Mouse (Mus musculus): ENCODE measurements around the gene 9530068E07Rik. TPM values are rescaled to one million over a fixed set of nuclear protein-coding genes. Genes with fewer than 3 reads are reported as not detected.

The 9530068E07Rik gene
- polyA plus RNA-seq, 1 experiment: 49.6 TPM

GRCm38 (mm10) chr11:52397385-52397987, 1.3 kb downstream of the 9530068E07Rik start:
- WGBS: 78% methylated on average over 4 of the region's 4 CpGs
- Histone ChIP-seq H3K36me3 (ENCODE audit: control insufficient read depth, insufficient read depth, low read length) (no peaks in the 10 kb centered on the region), H3K27me3 (ENCODE audit: control insufficient read depth, insufficient read depth, low read length) (no peaks in the 10 kb centered on the region), H3K4me3 (ENCODE audit: extremely low read depth, insufficient read depth, insufficient read length) (peak overlapping the region; percentile 94; the same call in 1 of the 2 replicates), H3K4me1 (ENCODE audit: control insufficient read depth, insufficient read depth, insufficient read length) (peaks cover 3% of the 10 kb centered on the region; the same call in 1 of the 2 replicates), H3K27ac (ENCODE audit: insufficient read depth, low read length) (no peak overlapping the region)
- no peak for TF ChIP-seq CTCF (IDR thresholded peaks at IDR 0.05; ENCODE audit: extremely low read depth, insufficient read depth, insufficient read length, insufficient replicate concordance)
- no peak for TF ChIP-seq POLR2A (IDR thresholded peaks at IDR 0.05; ENCODE audit: low read depth, low read length)
- peak in 1 of 2 experiments; percentile 33 for DNase-seq (ENCODE audit: low read depth in 1 of 2, low spot score in 2 of 2)

- TF ChIP-seq CTCF (IDR thresholded peaks at IDR 0.05; ENCODE audit: extremely low read depth, insufficient read depth, insufficient read length, insufficient replicate concordance): no peak
- no peak for TF ChIP-seq POLR2A (IDR thresholded peaks at IDR 0.05; ENCODE audit: low read depth, low read length)
- H3K36me3 ChIP-seq (ENCODE audit: control insufficient read depth, insufficient read depth, low read length): peaks cover 20% of the 10 kb centered on the region
- H3K4me3 ChIP-seq (ENCODE audit: extremely low read depth, insufficient read depth, insufficient read length): no peak overlapping the region
- no peak overlapping the region for H3K27ac ChIP-seq (ENCODE audit: insufficient read depth, low read length)
- peaks cover 3% of the 10 kb centered on the region; the same call in 1 of the 2 replicates for H3K4me1 ChIP-seq (ENCODE audit: control insufficient read depth, insufficient read depth, insufficient read length)
- no peaks in the 10 kb centered on the region for H3K27me3 ChIP-seq (ENCODE audit: control insufficient read depth, insufficient read depth, low read length)
- 84% methylated on average over 2 of the region's 2 CpGs for WGBS
- no peak for DNase-seq (ENCODE audit: low read depth in 1 of 2, low spot score in 2 of 2)
Measured at GRCm38 (mm10) chr11:52401476-52401875, 5.2 kb downstream of the 9530068E07Rik start.

- Histone ChIP-seq H3K27me3 (ENCODE audit: control insufficient read depth, insufficient read depth, low read length) (no peaks in the 10 kb centered on the region), H3K4me1 (ENCODE audit: control insufficient read depth, insufficient read depth, insufficient read length) (no peaks in the 10 kb centered on the region; the same call in 1 of the 2 replicates), H3K4me3 (ENCODE audit: extremely low read depth, insufficient read depth, insufficient read length) (no peak overlapping the region), H3K36me3 (ENCODE audit: control insufficient read depth, insufficient read depth, low read length) (peaks cover 25% of the 10 kb centered on the region), H3K27ac (ENCODE audit: insufficient read depth, low read length) (no peak overlapping the region)
- no peak for DNase-seq (ENCODE audit: low read depth in 1 of 2, low spot score in 2 of 2)
- TF ChIP-seq POLR2A (IDR thresholded peaks at IDR 0.05; ENCODE audit: low read depth, low read length) (no peak), CTCF (IDR thresholded peaks at IDR 0.05; ENCODE audit: extremely low read depth, insufficient read depth, insufficient read length, insufficient replicate concordance) (no peak)
- WGBS: 78% methylated on average over 1 of the region's 1 CpGs
Measured at GRCm38 (mm10) chr11:52402566-52402965, 6.3 kb downstream of the 9530068E07Rik start.

GRCm38 (mm10) chr11:52404209-52404608, 8.0 kb downstream of the 9530068E07Rik start:
- TF ChIP-seq CTCF (IDR thresholded peaks at IDR 0.05; ENCODE audit: extremely low read depth, insufficient read depth, insufficient read length, insufficient replicate concordance): no peak
- no peak for TF ChIP-seq POLR2A (IDR thresholded peaks at IDR 0.05; ENCODE audit: low read depth, low read length)
- Histone ChIP-seq H3K27ac (ENCODE audit: insufficient read depth, low read length) (no peak overlapping the region), H3K4me1 (ENCODE audit: control insufficient read depth, insufficient read depth, insufficient read length) (no peaks in the 10 kb centered on the region), H3K4me3 (ENCODE audit: extremely low read depth, insufficient read depth, insufficient read length) (no peak overlapping the region), H3K27me3 (ENCODE audit: control insufficient read depth, insufficient read depth, low read length) (no peaks in the 10 kb centered on the region), H3K36me3 (ENCODE audit: control insufficient read depth, insufficient read depth, low read length) (peaks cover 33% of the 10 kb centered on the region)
- no peak for DNase-seq (ENCODE audit: low read depth in 1 of 2, low spot score in 2 of 2)
- WGBS: 92% methylated on average over 5 of the region's 5 CpGs

GRCm38 (mm10) chr11:52405196-52405688, 9.0 kb downstream of the 9530068E07Rik start:
- DNase-seq (ENCODE audit: low read depth in 1 of 2, low spot score in 2 of 2): no peak
- no peak for TF ChIP-seq CTCF (IDR thresholded peaks at IDR 0.05; ENCODE audit: extremely low read depth, insufficient read depth, insufficient read length, insufficient replicate concordance)
- no peak for TF ChIP-seq POLR2A (IDR thresholded peaks at IDR 0.05; ENCODE audit: low read depth, low read length)
- Histone ChIP-seq H3K4me1 (ENCODE audit: control insufficient read depth, insufficient read depth, insufficient read length) (no peaks in the 10 kb centered on the region), H3K4me3 (ENCODE audit: extremely low read depth, insufficient read depth, insufficient read length) (no peak overlapping the region), H3K36me3 (ENCODE audit: control insufficient read depth, insufficient read depth, low read length) (peaks cover 33% of the 10 kb centered on the region), H3K27me3 (ENCODE audit: control insufficient read depth, insufficient read depth, low read length) (no peaks in the 10 kb centered on the region), H3K27ac (ENCODE audit: insufficient read depth, low read length) (no peak overlapping the region)
- 92% methylated on average over 9 of the region's 9 CpGs for WGBS

- Histone ChIP-seq H3K27me3 (ENCODE audit: control insufficient read depth, insufficient read depth, low read length) (no peaks in the 10 kb centered on the region), H3K4me3 (ENCODE audit: extremely low read depth, insufficient read depth, insufficient read length) (no peak overlapping the region), H3K27ac (ENCODE audit: insufficient read depth, low read length) (no peak overlapping the region), H3K36me3 (ENCODE audit: control insufficient read depth, insufficient read depth, low read length) (peaks cover 22% of the 10 kb centered on the region), H3K4me1 (ENCODE audit: control insufficient read depth, insufficient read depth, insufficient read length) (no peaks in the 10 kb centered on the region)
- WGBS: 83% methylated on average over 5 of the region's 5 CpGs
- no peak for TF ChIP-seq CTCF (IDR thresholded peaks at IDR 0.05; ENCODE audit: extremely low read depth, insufficient read depth, insufficient read length, insufficient replicate concordance)
- TF ChIP-seq POLR2A (IDR thresholded peaks at IDR 0.05; ENCODE audit: low read depth, low read length): no peak
- no peak for DNase-seq (ENCODE audit: low read depth in 1 of 2, low spot score in 2 of 2)
Measured at GRCm38 (mm10) chr11:52409316-52409715, 13.1 kb downstream of the 9530068E07Rik start.

GRCm38 (mm10) chr11:52418358-52418757, 22.1 kb downstream of the 9530068E07Rik start:
- Histone ChIP-seq H3K4me1 (ENCODE audit: control insufficient read depth, insufficient read depth, insufficient read length) (no peaks in the 10 kb centered on the region), H3K4me3 (ENCODE audit: extremely low read depth, insufficient read depth, insufficient read length) (no peak overlapping the region), H3K36me3 (ENCODE audit: control insufficient read depth, insufficient read depth, low read length) (no peaks in the 10 kb centered on the region), H3K27me3 (ENCODE audit: control insufficient read depth, insufficient read depth, low read length) (no peaks in the 10 kb centered on the region), H3K27ac (ENCODE audit: insufficient read depth, low read length) (no peak overlapping the region)
- no peak for TF ChIP-seq CTCF (IDR thresholded peaks at IDR 0.05; ENCODE audit: extremely low read depth, insufficient read depth, insufficient read length, insufficient replicate concordance)
- TF ChIP-seq POLR2A (IDR thresholded peaks at IDR 0.05; ENCODE audit: low read depth, low read length): no peak
- DNase-seq (ENCODE audit: low read depth in 1 of 2, low spot score in 2 of 2): no peak
- WGBS: 85% methylated on average over 5 of the region's 5 CpGs
